Mouse (Mus musculus): Measurements from ENCODE around the gene Got1. TPM values are rescaled to one million over a fixed set of nuclear protein-coding genes. Genes with fewer than 3 reads are reported as not detected.
"Not testable (repeated sequence)": the region's sequence is repeated elsewhere in the genome, so short reads cannot be mapped to it uniquely, and the experiment has no call there.

Gene Got1
- polyA plus RNA-seq, 1 experiment from 2014 or later = 49.3 TPM

DNA sequence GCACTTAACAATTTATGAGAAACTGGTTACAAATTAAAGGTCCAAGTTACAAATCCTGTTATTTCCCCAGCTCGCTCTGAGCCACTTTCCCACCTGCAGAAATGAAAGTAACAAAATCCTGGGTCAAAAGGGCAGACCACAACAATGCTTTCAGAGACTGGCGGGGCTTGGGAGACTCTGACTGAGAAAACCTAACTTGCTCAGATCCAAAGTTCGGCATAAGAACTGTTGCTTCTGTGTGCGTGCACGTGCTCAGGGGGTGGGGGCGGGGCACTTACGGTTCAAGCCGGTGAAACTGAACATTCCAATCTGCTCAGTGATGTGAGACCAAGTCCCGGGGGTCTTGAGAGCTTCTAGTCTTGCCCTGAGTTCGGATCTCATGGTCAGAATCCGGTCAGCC lies 21.8 kb downstream of the Got1 start:
- no peak overlapping the region for H3K27ac ChIP-seq (replicated peaks)
- 76% methylated on average over 11 of the region's 11 CpGs for WGBS
- no peaks in the 10 kb centered on the region for H3K27me3 ChIP-seq (ENCODE audit: control insufficient read depth, insufficient read depth, low read length)
- H3K9me3 ChIP-seq (ENCODE audit: control insufficient read depth, low read length) = no peaks in the 10 kb centered on the region
- no peak overlapping the region for H3K4me3 ChIP-seq (ENCODE audit: low read depth, low read length)
- ATAC-seq (ENCODE audit: low FRiP score, low TSS enrichment) (no peak), DNase-seq (ENCODE audit: low spot score) (no peak)
- peaks cover 12% of the 10 kb centered on the region for H3K36me3 ChIP-seq (ENCODE audit: control insufficient read depth, insufficient read depth, low read length)
- no peak overlapping the region for H3K4me2 ChIP-seq (replicated peaks; ENCODE audit: low read depth)
- TF ChIP-seq EP300 (optimal IDR thresholded peaks at IDR 0.05) (no peak), CTCF (IDR thresholded peaks at IDR 0.05; ENCODE audit: low read depth) (no peak)
- no peaks in the 10 kb centered on the region for H3K4me1 ChIP-seq (replicated peaks; ENCODE audit: control insufficient read depth, insufficient read depth)
- H3K9ac ChIP-seq (ENCODE audit: low read length) = no peak overlapping the region

DNA sequence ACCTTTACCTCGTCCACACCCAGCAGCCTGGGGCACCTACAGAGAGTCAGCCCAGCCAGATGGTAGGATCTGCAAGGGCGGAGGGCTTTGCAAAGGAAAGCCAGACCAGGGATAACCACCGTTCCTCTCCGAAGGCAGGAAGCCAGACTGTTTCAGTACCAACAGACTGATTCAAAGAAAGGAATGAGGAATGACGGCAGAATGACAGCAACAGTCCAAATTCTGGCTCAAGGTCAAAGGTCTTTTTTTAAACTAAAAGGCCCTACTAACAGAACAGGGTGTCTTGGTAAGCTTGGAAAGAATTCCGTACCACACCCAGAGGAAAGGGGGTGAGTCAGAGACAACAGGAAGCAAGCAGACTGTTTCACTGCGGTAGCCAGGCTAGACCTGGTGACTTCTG lies 25.5 kb downstream of the Got1 start:
- H3K4me2 ChIP-seq (replicated peaks; ENCODE audit: low read depth) = no peak overlapping the region
- WGBS = 74% methylated on average over 7 of the region's 7 CpGs
- H3K9me3 ChIP-seq (ENCODE audit: control insufficient read depth, low read length) = no peaks in the 10 kb centered on the region
- peak; percentile 32; the same call in 1 of the 2 replicates for ATAC-seq (ENCODE audit: low FRiP score, low TSS enrichment)
- no peak overlapping the region for H3K9ac ChIP-seq (ENCODE audit: low read length)
- no peaks in the 10 kb centered on the region for H3K27me3 ChIP-seq (ENCODE audit: control insufficient read depth, insufficient read depth, low read length)
- no peaks in the 10 kb centered on the region for H3K4me1 ChIP-seq (replicated peaks; ENCODE audit: control insufficient read depth, insufficient read depth)
- TF ChIP-seq EP300 (optimal IDR thresholded peaks at IDR 0.05) (no peak), CTCF (IDR thresholded peaks at IDR 0.05; ENCODE audit: low read depth) (no peak)
- no peak overlapping the region for H3K4me3 ChIP-seq (ENCODE audit: low read depth, low read length)
- peaks cover 5% of the 10 kb centered on the region for H3K36me3 ChIP-seq (ENCODE audit: control insufficient read depth, insufficient read depth, low read length)
- no peak for DNase-seq (ENCODE audit: low spot score)
- no peak overlapping the region for H3K27ac ChIP-seq (replicated peaks)

DNA sequence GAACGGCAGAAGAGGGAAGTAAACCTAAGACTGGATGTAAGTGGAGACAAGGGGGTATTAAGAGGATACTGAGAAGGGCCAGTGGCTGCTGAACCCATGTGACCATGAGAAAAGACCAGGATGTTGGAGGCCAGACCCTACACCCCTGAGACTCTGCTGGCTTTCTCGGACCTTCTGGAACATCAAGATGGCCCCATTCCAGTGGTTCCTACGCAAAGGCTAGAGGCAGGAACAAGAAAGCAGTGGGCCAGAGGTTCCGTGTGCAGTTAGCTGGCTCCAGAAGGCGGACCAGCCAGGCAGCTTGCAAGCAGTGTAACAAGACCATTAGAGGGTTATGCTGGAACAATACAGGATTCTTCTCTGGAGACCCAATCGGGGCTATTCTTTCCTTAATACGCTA lies 27.0 kb downstream of the Got1 start:
- H3K36me3 ChIP-seq (ENCODE audit: control insufficient read depth, insufficient read depth, low read length) = peaks cover 5% of the 10 kb centered on the region; the same call in 1 of the 2 replicates
- ATAC-seq (ENCODE audit: low FRiP score, low TSS enrichment) = no peak
- H3K4me2 ChIP-seq (replicated peaks; ENCODE audit: low read depth) = no peak overlapping the region
- DNase-seq (ENCODE audit: low spot score) = no peak
- H3K27ac ChIP-seq (replicated peaks) = no peak overlapping the region
- H3K4me3 ChIP-seq (ENCODE audit: low read depth, low read length) = no peak overlapping the region
- H3K4me1 ChIP-seq (replicated peaks; ENCODE audit: control insufficient read depth, insufficient read depth) = no peaks in the 10 kb centered on the region
- H3K9ac ChIP-seq (ENCODE audit: low read length) = no peak overlapping the region
- TF ChIP-seq EP300 (optimal IDR thresholded peaks at IDR 0.05) = no peak
- TF ChIP-seq CTCF (IDR thresholded peaks at IDR 0.05; ENCODE audit: low read depth) = no peak
- H3K9me3 ChIP-seq (ENCODE audit: control insufficient read depth, low read length) = no peaks in the 10 kb centered on the region
- 86% methylated on average over 7 of the region's 7 CpGs for WGBS
- no peaks in the 10 kb centered on the region for H3K27me3 ChIP-seq (ENCODE audit: control insufficient read depth, insufficient read depth, low read length)

DNA sequence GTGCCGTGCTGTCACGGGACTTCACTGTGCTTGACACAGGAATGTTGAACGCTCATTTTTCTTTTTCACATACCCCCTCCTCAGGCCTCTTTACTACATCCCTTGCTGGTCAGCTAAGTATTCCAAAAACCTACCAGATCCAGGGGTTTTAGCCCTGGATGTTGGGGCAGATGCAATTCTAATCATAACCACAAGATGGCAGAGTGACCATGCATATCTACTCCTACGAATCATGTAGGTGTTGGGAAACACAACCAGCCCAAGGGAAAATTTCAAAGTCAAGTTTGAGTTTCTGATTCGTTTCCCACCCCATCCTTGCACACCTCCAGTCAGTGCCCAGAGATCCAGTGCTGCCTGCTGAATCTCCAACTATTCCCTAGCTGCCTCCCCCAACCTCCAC lies 28.6 kb downstream of the Got1 start:
- no peaks in the 10 kb centered on the region for H3K4me1 ChIP-seq (replicated peaks; ENCODE audit: control insufficient read depth, insufficient read depth)
- ATAC-seq (ENCODE audit: low FRiP score, low TSS enrichment) (no peak), DNase-seq (ENCODE audit: low spot score) (peak; percentile 61)
- WGBS = 24% methylated on average over 5 of the region's 5 CpGs
- H3K27ac ChIP-seq (replicated peaks) = no peak overlapping the region
- TF ChIP-seq CTCF (IDR thresholded peaks at IDR 0.05; ENCODE audit: low read depth) (peak; percentile 91), EP300 (optimal IDR thresholded peaks at IDR 0.05) (no peak)
- peaks cover 5% of the 10 kb centered on the region; the same call in 1 of the 2 replicates for H3K36me3 ChIP-seq (ENCODE audit: control insufficient read depth, insufficient read depth, low read length)
- H3K27me3 ChIP-seq (ENCODE audit: control insufficient read depth, insufficient read depth, low read length) = no peaks in the 10 kb centered on the region
- H3K9me3 ChIP-seq (ENCODE audit: control insufficient read depth, low read length) = no peaks in the 10 kb centered on the region
- no peak overlapping the region for H3K9ac ChIP-seq (ENCODE audit: low read length)
- no peak overlapping the region for H3K4me3 ChIP-seq (ENCODE audit: low read depth, low read length)
- H3K4me2 ChIP-seq (replicated peaks; ENCODE audit: low read depth) = no peak overlapping the region

DNA sequence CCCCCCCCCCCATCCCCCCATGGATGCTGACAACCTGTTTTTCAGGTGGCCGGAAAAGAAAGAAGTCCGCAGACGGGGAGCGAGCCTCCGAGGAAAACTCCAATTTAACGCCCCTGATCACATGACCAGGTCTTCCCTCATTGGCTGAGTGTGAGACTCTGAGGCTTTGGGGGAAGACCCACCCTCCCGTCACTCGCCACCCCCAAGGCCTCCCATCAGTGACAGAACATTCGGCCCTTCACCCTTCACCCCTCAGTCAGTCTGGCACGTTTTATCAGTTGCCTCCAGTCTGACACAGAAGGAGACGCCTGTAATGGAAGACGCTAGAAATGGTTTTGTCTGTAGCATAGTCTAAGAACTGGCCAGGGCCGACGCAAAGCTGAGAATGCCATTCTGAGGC lies 29.5 kb downstream of the Got1 start:
- ATAC-seq (ENCODE audit: low FRiP score, low TSS enrichment) = no peak; the same call in 1 of the 2 replicates
- H3K4me1 ChIP-seq (replicated peaks; ENCODE audit: control insufficient read depth, insufficient read depth) = no peaks in the 10 kb centered on the region
- H3K27ac ChIP-seq (replicated peaks) = no peak overlapping the region
- DNase-seq (ENCODE audit: low spot score) = no peak
- peaks cover 2% of the 10 kb centered on the region; the same call in 1 of the 2 replicates for H3K36me3 ChIP-seq (ENCODE audit: control insufficient read depth, insufficient read depth, low read length)
- no peak for TF ChIP-seq CTCF (IDR thresholded peaks at IDR 0.05; ENCODE audit: low read depth)
- TF ChIP-seq EP300 (optimal IDR thresholded peaks at IDR 0.05) = no peak
- no peak overlapping the region for H3K9ac ChIP-seq (ENCODE audit: low read length)
- peak overlapping the region; percentile 8; the same call in 1 of the 2 replicates for H3K4me3 ChIP-seq (ENCODE audit: low read depth, low read length)
- H3K27me3 ChIP-seq (ENCODE audit: control insufficient read depth, insufficient read depth, low read length) = no peaks in the 10 kb centered on the region
- WGBS = 15% methylated on average over 14 of the region's 14 CpGs
- H3K4me2 ChIP-seq (replicated peaks; ENCODE audit: low read depth) = peak overlapping the region; percentile 34
- no peaks in the 10 kb centered on the region for H3K9me3 ChIP-seq (ENCODE audit: control insufficient read depth, low read length)

DNA sequence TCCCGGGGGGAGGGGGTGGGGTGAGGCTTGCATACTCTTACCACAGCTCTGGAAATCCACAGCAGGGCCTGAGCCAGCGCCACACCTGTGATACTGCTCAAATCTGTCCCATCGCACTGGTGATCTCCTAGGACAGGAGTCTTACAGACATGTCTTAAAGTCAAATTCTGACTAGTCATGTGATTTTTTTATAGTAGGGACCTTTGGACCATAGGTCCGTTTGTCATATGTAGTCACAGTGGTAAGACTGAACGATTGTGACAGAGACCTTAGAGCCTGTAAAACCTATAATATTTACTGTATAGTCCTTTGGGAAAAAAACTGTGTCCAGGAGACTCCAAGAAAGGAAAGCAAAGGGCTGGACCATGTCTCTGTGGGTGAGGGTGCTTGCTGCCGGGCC lies 30.5 kb downstream of the Got1 start:
- TF ChIP-seq EP300 (optimal IDR thresholded peaks at IDR 0.05) (no peak), CTCF (IDR thresholded peaks at IDR 0.05; ENCODE audit: low read depth) (no peak)
- no peak overlapping the region for H3K27ac ChIP-seq (replicated peaks)
- 80% methylated on average over 6 of the region's 6 CpGs for WGBS
- no peaks in the 10 kb centered on the region for H3K4me1 ChIP-seq (replicated peaks; ENCODE audit: control insufficient read depth, insufficient read depth)
- H3K9me3 ChIP-seq (ENCODE audit: control insufficient read depth, low read length) = no peaks in the 10 kb centered on the region
- H3K27me3 ChIP-seq (ENCODE audit: control insufficient read depth, insufficient read depth, low read length) = no peaks in the 10 kb centered on the region
- no peak for ATAC-seq (ENCODE audit: low FRiP score, low TSS enrichment)
- H3K4me3 ChIP-seq (ENCODE audit: low read depth, low read length) = no peak overlapping the region
- no peak overlapping the region for H3K4me2 ChIP-seq (replicated peaks; ENCODE audit: low read depth)
- no peaks in the 10 kb centered on the region for H3K36me3 ChIP-seq (ENCODE audit: control insufficient read depth, insufficient read depth, low read length)
- DNase-seq (ENCODE audit: low spot score) = no peak
- H3K9ac ChIP-seq (ENCODE audit: low read length) = no peak overlapping the region

DNA sequence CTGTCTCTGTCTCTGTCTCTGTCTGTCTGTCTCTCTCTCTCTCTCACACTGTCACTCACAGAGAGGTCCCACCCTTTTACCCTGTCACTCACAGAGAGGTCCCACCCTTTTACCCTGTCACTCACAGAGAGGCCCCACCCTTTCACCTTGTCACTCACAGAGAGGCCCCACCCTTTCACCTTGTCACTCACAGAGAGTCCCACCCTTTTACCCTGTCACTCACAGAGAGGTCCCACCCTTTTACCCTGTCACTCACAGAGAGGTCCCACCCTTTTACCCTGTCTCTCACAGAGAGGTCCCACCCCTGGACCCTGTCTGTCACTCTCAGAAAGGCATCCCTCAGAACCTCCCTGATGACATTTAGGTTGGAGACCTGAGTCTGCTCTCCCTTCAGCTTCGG lies 31.1 kb downstream of the Got1 start:
- H3K27me3 ChIP-seq (ENCODE audit: control insufficient read depth, insufficient read depth, low read length); ATAC-seq (ENCODE audit: low FRiP score, low TSS enrichment); H3K4me2 ChIP-seq (replicated peaks; ENCODE audit: low read depth); H3K27ac ChIP-seq (replicated peaks); H3K4me1 ChIP-seq (replicated peaks; ENCODE audit: control insufficient read depth, insufficient read depth); H3K9ac ChIP-seq (ENCODE audit: low read length); H3K9me3 ChIP-seq (ENCODE audit: control insufficient read depth, low read length); DNase-seq (ENCODE audit: low spot score); H3K4me3 ChIP-seq (ENCODE audit: low read depth, low read length); H3K36me3 ChIP-seq (ENCODE audit: control insufficient read depth, insufficient read depth, low read length): not testable (repeated sequence)
- 69% methylated on average over 1 of the region's 1 CpGs for WGBS

Data from stomach, postnatal 0 days (tissue).